Mouse (Mus musculus) gastrocnemius, adult 8-10 months (tissue): ENCODE data around the gene Crat. TPM values are rescaled to one million over a fixed set of nuclear protein-coding genes. Genes with fewer than 3 reads are reported as not detected.

Experiments
- DNase-seq, 2 experiments: peaks; one replicate each; pipeline ENCODE4 v3.0.0; 2022; ENCODE audit warnings: low spot score in 2 of 2
- total RNA-seq, 4 experiments: library from RNA; stranded (reverse); gene quantifications; 2 replicates each; pipeline ENCODE4 v1.2.4; 2022

The Crat gene
- total RNA-seq, 4 experiments from 2014 or later, result 355 to 420 (median 382) TPM

GRCm38 (mm10) chr2:30408452-30409100, 7.0 kb downstream of the Crat start:
- DNase-seq, result no peak

GRCm38 (mm10) chr2:30407778-30408177, 7.8 kb downstream of the Crat start:
- DNase-seq, result no peak

- no peak for DNase-seq
Measured at GRCm38 (mm10) chr2:30407221-30407620, 8.4 kb downstream of the Crat start.

GRCm38 (mm10) chr2:30403870-30404269, 11.7 kb downstream of the Crat start:
- no peak for DNase-seq

- DNase-seq, result no peak
Measured at GRCm38 (mm10) chr2:30402843-30403242, 12.8 kb downstream of the Crat start.

- peak; percentile 54 to 77 for DNase-seq
Measured at GRCm38 (mm10) chr2:30402351-30402826, 13.2 kb downstream of the Crat start.

- no peak for DNase-seq
Measured at GRCm38 (mm10) chr2:30401581-30401980, 14.0 kb downstream of the Crat start.

GRCm38 (mm10) chr2:30399191-30400171, 16.1 kb downstream of the Crat start:
- DNase-seq, result no peak

- no peak for DNase-seq
Measured at GRCm38 (mm10) chr2:30397986-30398512, 17.6 kb downstream of the Crat start.

GRCm38 (mm10) chr2:30396246-30396645, 19.4 kb downstream of the Crat start:
- no peak for DNase-seq

- DNase-seq, result no peak
Measured at GRCm38 (mm10) chr2:30395757-30396156, 19.9 kb downstream of the Crat start.

GRCm38 (mm10) chr2:30393370-30393656, 22.3 kb downstream of the Crat start:
- DNase-seq, result no peak

GRCm38 (mm10) chr2:30392577-30393369, 22.8 kb downstream of the Crat start:
- DNase-seq, result peak; percentile 62 to 72

GRCm38 (mm10) chr2:30392114-30392576, 23.5 kb downstream of the Crat start, which contains the start of gene Dolpp1:
Dolpp1 (plus strand) TSS chr2:30392254.
- peak; percentile 95 to 97 for DNase-seq

GRCm38 (mm10) chr2:30389000-30389399, 26.6 kb downstream of the Crat start:
- no peak for DNase-seq

GRCm38 (mm10) chr2:30386913-30387312, 28.7 kb downstream of the Crat start:
- DNase-seq, result no peak

GRCm38 (mm10) chr2:30385591-30385990, 30.0 kb downstream of the Crat start:
- DNase-seq, result no peak

- no peak for DNase-seq
Measured at GRCm38 (mm10) chr2:30384814-30385213, 30.8 kb downstream of the Crat start.

- DNase-seq, result no peak
Measured at GRCm38 (mm10) chr2:30381377-30381725, 34.3 kb downstream of the Crat start.

- no peak for DNase-seq
Measured at GRCm38 (mm10) chr2:30380564-30381376, 34.8 kb downstream of the Crat start.
